Mouse (Mus musculus) adrenal gland (tissue): ENCODE measurements around the gene Tob2.

ENCODE experiments used
- intact Hi-C: fragments of 180-260 bp; cut with DNase I; formaldehyde crosslinking; loops from one replicate; pipeline ENCODE4 v1.15.1; 2025

The Tob2 gene

DNA sequence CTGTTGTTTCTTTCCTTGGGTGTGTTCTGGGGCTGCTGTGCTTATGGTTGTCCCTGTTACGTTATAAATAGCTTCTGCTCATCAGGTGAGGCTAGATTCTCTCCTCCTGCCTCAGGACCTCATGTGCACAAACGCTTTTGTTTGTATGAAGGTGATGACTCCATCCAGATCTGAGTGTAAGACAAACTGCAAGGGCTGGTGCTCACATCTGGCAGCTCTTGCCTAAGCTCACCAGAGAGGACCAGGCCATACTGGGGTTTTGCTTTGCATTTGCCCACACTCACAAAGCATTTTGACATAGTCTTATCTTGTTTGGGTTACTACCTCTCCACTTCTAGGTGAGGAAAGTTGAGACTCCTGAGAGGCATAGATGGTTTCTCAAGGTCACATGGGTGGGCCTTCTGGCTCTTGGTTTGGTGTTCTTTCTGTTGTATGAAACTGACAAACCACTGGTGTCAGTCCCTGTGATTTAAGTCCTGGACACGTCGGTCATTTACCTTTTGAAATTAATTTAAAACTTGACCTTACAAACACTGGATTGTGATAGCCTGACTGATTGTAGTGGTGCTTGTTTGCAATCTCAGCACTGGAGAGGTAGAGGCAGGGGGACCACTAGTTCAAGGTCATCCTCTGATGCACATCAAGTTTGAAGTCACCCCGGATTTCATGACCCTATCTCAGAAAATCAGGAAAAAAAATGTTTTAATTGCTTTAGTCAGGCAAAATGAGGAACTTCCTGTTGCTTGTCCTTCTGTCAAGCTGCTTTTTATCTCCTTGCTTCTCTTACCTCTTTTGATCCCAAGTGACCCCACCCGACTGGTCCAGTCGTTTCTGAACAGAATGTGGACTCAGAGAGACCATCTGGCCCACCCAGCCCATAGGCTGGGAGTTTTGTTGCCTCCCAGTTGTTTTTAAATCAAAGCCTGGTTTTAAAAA, 45.6 kb downstream of the Tob2 start:
- intact Hi-C loops: no loop called here

DNA sequence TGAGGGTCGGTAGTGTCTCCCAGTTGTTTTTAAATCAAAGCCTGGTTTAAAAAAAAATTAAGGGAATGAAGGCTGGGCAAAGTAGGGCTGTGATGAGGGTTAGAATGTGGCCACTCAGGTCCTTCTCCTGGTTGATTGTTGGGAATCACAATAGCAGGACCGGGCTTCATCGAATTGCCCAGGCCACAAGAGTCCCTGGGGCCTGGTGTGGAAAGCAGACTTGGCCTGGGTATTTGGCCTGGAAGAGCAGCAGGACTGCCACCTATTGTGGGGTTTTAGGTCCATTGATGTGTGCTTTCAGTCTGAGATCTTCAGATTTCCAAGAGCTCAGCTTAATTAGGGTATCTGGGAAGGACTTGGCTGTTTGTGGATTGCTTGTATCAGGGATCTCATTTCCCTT, 46.3 kb downstream of the Tob2 start:
- intact Hi-C loops: no loop called here

DNA sequence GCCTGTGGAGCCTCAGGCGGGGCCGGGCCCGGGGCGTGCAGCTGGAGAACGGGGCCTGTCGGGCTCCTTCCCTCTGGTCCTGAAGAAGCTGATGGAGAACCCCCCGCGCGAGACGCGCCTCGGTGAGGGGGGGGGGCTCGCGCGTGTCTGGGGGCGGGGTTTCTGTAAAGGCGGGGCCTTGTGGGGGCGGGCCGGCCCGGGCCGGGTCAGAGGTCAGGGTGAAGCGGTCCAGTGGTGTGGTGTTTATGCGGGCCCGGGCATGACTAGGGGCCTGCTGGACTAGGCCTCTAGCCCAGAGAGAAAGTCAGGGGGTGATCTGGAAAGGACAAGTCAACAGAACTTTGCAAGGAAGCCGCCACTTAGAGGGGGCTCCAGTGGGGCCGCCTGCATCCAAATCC, 47.0 kb downstream of the Tob2 start:
- intact Hi-C loops: no loop called here

DNA sequence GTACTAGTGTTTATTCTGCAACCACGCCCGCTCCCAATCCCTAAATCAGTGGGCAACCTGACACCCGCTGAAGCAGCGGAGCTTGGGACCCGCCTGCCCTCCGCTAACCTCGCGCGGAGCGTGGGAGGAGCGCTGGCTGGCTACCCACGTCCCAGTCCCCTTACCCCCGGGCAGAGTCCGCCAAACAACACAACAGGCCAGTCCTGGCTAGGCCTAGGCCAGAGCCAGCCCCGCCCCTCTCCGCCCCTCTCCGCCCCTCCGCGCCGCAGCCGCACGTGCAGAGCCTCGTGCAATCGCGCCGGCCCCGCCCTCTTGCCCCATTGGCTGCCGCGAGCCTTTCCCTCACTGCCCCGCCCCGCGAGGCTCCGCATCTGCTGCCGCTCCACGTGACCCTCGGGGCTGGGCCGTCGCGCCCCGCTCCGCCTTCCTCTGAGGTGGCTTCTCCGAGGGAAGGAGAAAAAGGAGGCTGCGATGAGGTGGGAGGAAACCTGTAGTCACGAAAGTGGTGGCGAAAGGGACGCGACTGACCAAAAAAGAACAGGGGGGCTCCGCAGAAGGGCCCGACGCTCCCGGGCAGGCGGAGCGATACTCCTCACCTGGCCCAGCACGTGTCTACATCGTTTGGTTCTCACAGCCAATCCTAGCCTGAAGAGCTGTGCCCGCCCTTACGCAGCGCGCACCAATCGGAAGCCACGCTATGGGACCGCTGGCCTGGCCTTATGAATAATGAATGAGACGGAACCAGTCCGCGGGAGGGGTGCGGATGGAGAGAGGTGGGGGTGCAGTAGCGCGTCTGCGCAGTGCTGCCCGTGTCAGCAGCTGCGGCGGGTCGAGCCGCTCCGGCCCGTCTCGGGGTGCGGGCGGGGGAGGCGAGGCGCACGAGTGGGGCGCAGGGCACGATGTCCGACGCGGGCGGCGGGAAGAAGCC, 47.7 kb downstream of the Tob2 start:
- intact Hi-C loops: no loop called here

DNA sequence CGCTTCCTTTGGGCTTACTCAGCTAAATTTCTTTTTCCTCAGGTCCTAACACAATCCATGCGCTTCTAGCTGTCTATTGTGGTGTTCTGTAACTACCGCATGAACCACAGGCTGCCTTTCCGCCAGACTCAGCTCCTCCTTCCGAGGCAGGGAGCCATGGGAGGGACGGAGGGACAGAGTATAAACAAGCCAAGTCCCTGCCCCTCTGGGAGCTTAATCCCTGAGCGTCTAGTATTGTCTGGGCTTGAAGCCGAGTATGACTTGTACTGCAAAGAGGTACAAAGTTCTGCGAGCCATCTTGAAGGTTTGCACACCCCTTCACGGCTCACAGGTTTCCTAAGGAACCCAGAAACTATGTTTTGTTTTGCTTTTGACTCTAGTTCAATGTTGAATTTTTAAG, 48.4 kb downstream of the Tob2 start:
- intact Hi-C loops: no loop called here

DNA sequence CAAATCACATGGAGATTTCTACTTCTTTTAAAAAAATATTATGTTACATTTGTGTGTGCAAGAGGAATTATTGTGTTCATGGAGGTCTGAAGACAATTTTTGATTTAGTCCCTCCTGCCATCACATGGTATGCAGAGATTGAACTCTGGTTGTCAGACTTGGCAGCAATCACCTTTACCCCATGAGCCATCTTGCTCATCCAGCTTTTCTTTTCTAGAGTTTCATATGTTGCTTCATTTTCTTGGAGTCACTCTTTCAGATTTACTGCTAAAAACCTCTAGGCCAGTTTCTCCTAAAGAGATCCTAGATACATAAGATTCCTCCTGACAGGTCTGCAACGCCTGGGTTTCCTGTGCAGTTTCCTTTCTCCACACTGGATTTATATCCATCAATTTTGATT, 49.0 kb downstream of the Tob2 start:
- intact Hi-C loops: loop anchor here (5.0 kb wide), 1 partner anchor 62 kb away; the partner anchor contains the start of genes Rangap1 and Zc3h7b

DNA sequence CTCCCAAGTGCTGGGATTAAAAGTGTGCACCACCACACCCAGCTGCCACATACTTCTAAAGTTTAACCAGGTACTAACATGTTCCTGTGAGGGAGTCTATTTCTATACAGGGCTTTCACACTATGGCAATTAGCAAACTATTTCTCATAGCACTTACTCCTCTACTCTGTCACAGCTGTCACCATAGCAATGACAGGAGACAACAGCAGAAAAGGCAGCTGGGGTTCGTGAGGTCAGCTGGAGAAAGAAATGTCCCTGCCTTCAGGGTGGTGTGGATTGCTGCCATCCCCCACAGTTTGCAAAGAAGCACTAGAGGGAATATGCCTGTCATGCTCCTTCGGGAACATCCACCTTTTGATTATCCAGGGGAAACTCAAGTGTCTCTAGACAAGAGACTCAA, 49.8 kb downstream of the Tob2 start:
- intact Hi-C loops: loop anchor here (5.0 kb wide), 1 partner anchor 61 kb away; the partner anchor contains the start of genes Rangap1 and Zc3h7b

DNA sequence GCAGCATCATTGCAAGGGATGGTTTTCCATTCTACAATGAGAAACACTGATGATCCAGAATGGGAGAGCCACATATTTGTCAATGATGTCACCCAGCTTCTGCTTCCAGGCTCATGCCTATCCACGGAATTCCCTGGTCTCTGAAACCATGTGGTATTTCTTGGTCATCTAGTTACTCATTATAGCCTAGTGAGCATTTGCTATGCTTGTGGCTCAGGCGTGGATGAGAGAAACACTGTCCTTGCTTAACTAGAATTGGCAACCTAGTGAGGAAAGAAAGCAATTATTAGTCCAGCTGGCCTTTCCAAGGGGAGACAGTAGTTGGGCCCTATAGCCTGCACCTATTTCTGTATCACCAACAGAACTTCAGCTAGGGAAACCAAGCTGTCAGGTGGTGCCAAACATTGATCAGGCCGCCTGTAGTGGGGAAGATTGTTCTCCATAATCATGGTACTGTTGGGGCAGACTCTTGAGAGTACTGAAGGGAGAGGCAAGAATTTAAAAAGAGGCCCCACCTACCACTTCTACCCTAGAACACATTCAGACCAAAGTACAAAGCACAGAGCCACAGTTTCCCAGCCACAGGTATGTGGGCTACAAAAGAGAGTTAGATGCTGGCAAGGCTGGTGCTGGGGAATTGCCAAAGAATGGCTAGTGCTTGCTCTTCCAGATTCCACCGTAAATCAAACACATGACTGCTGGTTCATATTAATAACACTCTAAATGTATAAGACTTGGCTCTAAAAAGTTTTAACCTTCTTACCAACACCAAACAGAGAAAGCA, 51.8 kb downstream of the Tob2 start:
- intact Hi-C loops: loop anchor here (5.0 kb wide), 1 partner anchor 60 kb away; the partner anchor contains the start of genes Rangap1 and Zc3h7b

DNA sequence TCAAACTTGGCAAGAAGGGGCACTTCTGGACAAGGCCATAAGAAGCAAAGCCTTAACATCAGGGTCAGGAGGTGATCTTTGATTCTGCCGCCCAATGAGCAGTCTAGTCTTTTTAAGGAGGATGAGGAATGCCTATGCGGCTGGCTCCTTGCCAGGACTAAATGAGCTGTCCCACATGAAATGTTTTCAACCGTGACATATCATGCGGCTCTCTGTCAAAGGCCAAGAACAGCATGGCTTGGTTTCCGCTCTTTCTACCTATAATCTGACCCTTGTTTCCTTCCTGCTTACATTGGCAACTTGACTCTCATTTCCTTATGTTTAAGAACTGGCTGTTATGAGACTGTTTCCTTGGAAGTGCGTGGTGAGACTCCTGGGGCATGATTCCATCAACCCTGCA, 53.0 kb downstream of the Tob2 start:
- intact Hi-C loops: loop anchor here (5.0 kb wide), 1 partner anchor 58 kb away; the partner anchor contains the start of genes Rangap1 and Zc3h7b

DNA sequence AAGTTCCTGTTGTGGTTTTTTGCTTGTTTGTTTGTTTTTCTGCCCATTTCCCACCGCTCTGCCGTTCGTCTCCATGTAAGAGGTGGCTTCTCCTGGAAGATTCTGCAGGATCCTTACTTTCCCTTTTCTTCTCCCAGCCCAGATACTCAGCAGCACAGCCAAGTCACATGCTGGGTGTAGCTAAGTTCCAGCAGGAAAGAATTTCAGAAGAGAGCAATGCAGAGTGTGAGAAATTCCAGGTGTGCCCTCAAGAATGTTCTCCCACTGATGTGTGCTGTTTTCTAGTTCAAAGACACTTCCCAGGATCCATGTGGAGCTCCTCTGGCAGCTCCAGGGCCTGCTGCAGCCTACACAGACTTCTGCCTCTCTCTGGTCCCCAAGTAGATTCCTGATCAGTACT, 53.7 kb downstream of the Tob2 start:
- intact Hi-C loops: loop anchor here (5.0 kb wide), 1 partner anchor 58 kb away; the partner anchor contains the start of genes Rangap1 and Zc3h7b

DNA sequence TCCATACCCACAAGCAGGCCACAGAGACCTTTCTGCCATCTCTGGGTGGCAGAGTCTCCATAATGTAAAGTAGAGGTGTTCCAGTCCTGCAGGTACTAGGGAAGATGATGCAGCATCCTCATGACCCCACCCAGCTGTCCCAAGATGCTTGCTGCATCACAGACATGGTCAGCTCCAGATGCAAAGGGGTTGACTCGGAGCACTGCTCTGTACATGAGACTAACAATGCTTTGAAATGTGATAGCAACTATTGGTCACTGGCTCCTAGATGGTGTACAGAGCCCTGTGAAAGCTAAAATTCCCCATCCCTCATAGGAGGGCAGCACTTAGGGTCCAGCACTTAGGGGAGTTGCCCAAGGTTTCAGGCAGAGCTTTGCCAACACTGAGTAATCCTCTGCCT, 54.4 kb downstream of the Tob2 start:
- intact Hi-C loops: no loop called here

DNA sequence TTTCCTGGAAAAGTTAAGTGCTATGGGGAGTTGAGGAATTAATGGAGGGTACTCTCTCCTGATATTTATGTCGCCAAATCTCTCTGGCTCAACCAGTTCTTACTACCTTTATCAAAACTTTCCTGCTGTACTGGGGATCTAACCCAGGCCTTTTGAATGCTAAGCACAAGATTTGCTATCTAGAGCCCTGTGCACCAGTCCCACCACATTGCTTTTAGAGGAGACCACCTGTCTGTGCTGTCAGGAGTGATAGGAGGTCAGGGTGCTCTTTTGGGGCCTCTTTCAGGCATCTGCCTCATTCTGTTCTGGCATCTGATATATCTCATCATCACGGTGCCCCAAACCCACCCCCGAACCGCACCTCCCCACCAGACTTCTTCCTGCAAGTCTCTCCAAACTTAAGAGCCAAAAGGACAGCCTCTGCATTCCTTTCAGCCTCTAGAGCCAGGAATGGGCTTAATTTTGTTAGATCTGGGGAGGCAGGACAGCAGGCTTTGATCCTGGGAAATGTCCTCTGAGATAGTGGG, 55.1 kb downstream of the Tob2 start:
- intact Hi-C loops: no loop called here

DNA sequence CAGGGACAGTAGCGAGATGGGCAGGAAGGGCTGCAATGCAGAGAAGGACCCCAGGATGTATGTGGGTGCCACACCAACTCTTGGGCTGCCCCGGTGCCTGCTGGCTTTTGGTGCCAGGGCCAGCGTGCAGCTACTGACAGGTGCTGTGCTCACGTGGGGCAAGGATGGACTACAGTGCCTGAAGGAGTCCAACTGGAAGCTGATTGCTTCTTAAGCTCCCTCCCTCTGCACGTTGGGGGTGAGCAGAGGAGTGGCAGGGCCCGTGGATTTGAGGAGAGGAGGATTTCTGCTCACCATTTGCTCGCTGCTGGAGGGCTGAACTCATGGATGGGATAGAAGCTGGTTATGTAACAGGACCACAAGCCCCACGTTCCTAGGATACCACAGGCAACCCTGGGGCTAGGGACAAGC, 55.6 kb downstream of the Tob2 start:
- intact Hi-C loops: no loop called here

DNA sequence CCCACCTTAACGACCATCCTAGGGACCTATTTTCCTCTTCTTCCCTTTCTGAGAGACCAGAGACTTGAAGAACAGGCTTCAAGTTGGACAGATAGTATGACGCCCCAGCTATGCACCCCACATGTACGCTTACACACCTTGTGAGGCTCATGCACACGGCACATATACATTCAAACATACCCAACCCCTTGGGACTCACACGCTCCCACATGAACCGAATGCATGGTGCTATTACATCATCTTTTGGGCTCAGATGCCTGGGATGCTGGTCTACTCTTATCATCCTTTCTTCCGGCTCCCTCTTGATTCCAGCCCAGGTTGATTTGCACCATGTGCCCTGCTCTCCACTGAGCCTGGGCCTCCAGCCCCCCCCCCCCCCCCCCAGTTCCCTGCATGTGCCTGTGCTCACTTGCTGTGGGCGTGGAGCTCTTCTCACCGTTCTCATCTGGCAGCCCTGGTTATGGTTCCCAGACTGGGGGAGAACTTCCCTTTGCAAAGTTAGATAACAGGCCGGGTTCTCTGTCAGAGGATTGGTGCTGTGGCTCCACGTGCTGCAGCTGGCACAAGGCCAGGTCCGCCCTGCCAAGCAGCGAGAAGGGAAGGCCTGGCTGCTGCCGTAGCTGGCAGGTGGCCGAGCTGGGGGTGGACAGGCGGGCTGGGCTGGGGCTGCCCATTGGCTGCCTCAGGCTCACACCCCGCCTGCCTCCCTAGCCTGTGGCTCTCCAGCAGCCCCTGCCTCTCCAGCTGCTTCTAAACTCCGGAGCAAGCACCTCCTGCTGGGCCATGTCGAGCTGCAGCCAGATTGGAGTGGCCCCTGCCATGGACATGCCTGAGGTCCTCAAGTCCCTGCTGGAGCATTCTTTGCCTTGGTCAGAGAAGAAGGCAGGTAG, 56.4 kb downstream of the Tob2 start, which contains the start of gene Tef:
TSS of gene Tef (plus strand) at position 421 of the 890 bp plus-strand sequence.
- intact Hi-C loops: no loop called here

DNA sequence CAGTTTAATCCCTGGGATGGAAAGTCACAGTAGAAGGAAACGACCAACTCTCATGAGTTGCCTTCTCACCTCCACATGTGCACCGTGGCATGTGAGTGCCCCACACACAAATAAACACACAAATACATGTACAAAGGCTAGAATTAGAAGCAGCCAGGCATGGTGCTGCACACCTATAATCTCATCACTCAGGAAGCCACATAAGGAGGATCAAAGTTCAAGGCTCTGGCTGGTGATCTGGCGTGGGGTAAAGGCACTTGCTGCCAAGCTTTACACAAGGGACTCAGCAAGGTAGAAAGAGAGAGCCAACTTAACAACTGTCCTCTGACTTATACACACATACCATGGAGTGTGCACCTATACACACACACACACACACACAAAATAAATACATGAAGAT, 58.2 kb downstream of the Tob2 start:
- intact Hi-C loops: no loop called here

DNA sequence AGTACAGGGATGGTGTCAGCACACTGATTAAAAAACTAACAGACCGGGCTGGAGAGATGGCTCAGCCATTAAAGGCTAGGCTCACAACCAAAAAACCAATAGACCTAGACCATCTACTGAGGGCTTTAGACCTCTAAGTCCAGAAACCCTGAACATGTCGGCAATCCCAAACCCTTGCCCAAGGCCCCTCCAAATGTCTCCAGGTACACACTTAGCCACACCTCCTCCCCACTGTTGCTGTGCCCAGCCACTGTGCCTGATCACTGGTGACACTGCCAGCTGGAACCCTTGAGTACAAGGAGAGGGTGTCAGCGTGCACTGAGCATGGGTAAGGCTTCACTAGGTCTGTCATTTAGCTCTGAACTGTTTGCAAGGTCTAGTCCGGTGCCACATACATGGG, 60.2 kb downstream of the Tob2 start:
- intact Hi-C loops: no loop called here
